Mouse (Mus musculus): ENCODE measurements around the gene Gm42715. TPM values are rescaled to one million over a fixed set of nuclear protein-coding genes. Genes with fewer than 3 reads are reported as not detected.
"Not testable (repeated sequence)": the region's sequence is repeated elsewhere in the genome, so short reads cannot be mapped to it uniquely, and the experiment has no call there.

Gm42715 gene
- total RNA-seq (2021), result 10 to 100 TPM; 10.6 to 11.6 TPM

GRCm38 (mm10) chr7:127519284-127519683, at the start of gene Gm42715:
Gene Gm42715 (plus strand): TSS chr7:127519584.
- intact Hi-C loops (cut with DNase I), result no loop called here
- DNase-seq (ENCODE audit: low spot score in 2 of 2), result no peak

- intact Hi-C loops (cut with DNase I), result loop anchor here (2.0 to 5.0 kb wide), 2 partner anchors 21 to 108 kb away; partner anchors contain the start of gene Zfp689
- DNase-seq (ENCODE audit: low spot score in 2 of 2), result peak; percentile 14 to 31
Measured at GRCm38 (mm10) chr7:127470011-127470715, 49.2 kb upstream of the Gm42715 start.

GRCm38 (mm10) chr7:127470743-127471645, 48.4 kb upstream of the Gm42715 start:
- DNase-seq (ENCODE audit: low spot score in 2 of 2), result peak; percentile 93 to 99
- intact Hi-C loops (cut with DNase I), result loop anchor here (2.0 to 5.0 kb wide), 2 partner anchors 22 to 109 kb away; partner anchors contain the start of gene Zfp689

- intact Hi-C loops (cut with DNase I), result loop anchor here (2.0 to 5.0 kb wide), 2 partner anchors 23 to 109 kb away; partner anchors contain the start of gene Zfp689
- DNase-seq (ENCODE audit: low spot score in 2 of 2), result no peak
Measured at GRCm38 (mm10) chr7:127471646-127472010, 47.8 kb upstream of the Gm42715 start.

GRCm38 (mm10) chr7:127472060-127472459, 47.3 kb upstream of the Gm42715 start:
- DNase-seq (ENCODE audit: low spot score in 2 of 2), result peak; percentile 21 to 43
- intact Hi-C loops (cut with DNase I), result loop anchor here (5.0 kb wide), 1 partner anchor 110 kb away; no protein-coding TSS in a partner anchor

GRCm38 (mm10) chr7:127473705-127474104, 45.7 kb upstream of the Gm42715 start:
- no peak for DNase-seq (ENCODE audit: low spot score in 2 of 2)
- intact Hi-C loops (cut with DNase I), result loop anchor here (5.0 kb wide), 1 partner anchor 111 kb away; no protein-coding TSS in a partner anchor

- intact Hi-C loops (cut with DNase I), result loop anchor here (5.0 kb wide), 1 partner anchor 112 kb away; no protein-coding TSS in a partner anchor
- no peak for DNase-seq (ENCODE audit: low spot score in 2 of 2)
Measured at GRCm38 (mm10) chr7:127474378-127475070, 44.9 kb upstream of the Gm42715 start.

GRCm38 (mm10) chr7:127475186-127475740, 44.1 kb upstream of the Gm42715 start:
- intact Hi-C loops (cut with DNase I), result no loop called here
- no peak for DNase-seq (ENCODE audit: low spot score in 2 of 2)

GRCm38 (mm10) chr7:127476336-127476735, 43.0 kb upstream of the Gm42715 start:
- DNase-seq (ENCODE audit: low spot score in 2 of 2), result no peak
- intact Hi-C loops (cut with DNase I), result no loop called here

- intact Hi-C loops (cut with DNase I), result no loop called here
- no peak for DNase-seq (ENCODE audit: low spot score in 2 of 2)
Measured at GRCm38 (mm10) chr7:127476855-127477254, 42.5 kb upstream of the Gm42715 start.

- intact Hi-C loops (cut with DNase I), result loop anchor here (1.0 kb wide), 1 partner anchor 34 kb away; no protein-coding TSS in a partner anchor
Measured at GRCm38 (mm10) chr7:127477687-127478634, 41.4 kb upstream of the Gm42715 start.

GRCm38 (mm10) chr7:127478635-127479317, 40.6 kb upstream of the Gm42715 start, which contains the start of gene Fbrs:
Gene Fbrs (plus strand): TSS chr7:127479199.
- peak; percentile 90 to 97 for DNase-seq (ENCODE audit: low spot score in 2 of 2)
- intact Hi-C loops (cut with DNase I), result loop anchor here (1.0 kb wide), 1 partner anchor 34 kb away; no protein-coding TSS in a partner anchor

More at GRCm38 (mm10) chr7:127477687-127478634, 41.4 kb upstream of the Gm42715 start:
- peak; percentile 100 for DNase-seq (ENCODE audit: low spot score in 2 of 2)

GRCm38 (mm10) chr7:127479318-127480225, 39.8 kb upstream of the Gm42715 start:
- intact Hi-C loops (cut with DNase I), result no loop called here
- DNase-seq (ENCODE audit: low spot score in 2 of 2), result peak in 1 of 2 experiments; percentile 36

- intact Hi-C loops (cut with DNase I), result no loop called here
- peak in 1 of 2 experiments; percentile 21 for DNase-seq (ENCODE audit: low spot score in 2 of 2)
Measured at GRCm38 (mm10) chr7:127480321-127480720, 39.1 kb upstream of the Gm42715 start.

GRCm38 (mm10) chr7:127485416-127485815, 34.0 kb upstream of the Gm42715 start:
- no peak for DNase-seq (ENCODE audit: low spot score in 2 of 2)
- intact Hi-C loops (cut with DNase I), result loop anchor here (5.0 kb wide), 1 partner anchor 178 kb away; no protein-coding TSS in a partner anchor

- intact Hi-C loops (cut with DNase I), result loop anchor here (5.0 kb wide), 1 partner anchor 181 kb away; no protein-coding TSS in a partner anchor
- not testable (repeated sequence) for DNase-seq (ENCODE audit: low spot score in 2 of 2)
Measured at GRCm38 (mm10) chr7:127488364-127488763, 31.0 kb upstream of the Gm42715 start.
